18 mouse cellular contexts compared by ENCODE assay signal in the genomic region with DNA sequence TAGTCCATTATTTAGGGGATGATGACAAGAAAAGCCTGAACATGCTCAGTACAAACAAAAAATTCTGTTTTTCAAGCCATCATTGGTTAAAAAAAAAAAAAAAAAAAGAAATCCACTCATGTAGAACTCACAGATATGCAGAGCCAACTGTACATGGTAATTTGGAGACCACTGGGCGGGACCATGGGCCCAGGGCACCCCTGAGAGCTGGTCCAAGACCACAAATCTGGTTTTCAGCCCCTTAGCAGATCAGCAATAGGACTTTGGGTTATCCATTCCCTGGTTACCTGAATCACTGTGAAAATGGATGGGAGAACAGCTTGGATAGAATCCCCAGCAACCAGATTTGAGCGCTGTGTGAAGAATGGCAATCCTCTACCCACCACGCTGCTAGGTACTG. TPM values are rescaled to one million over a fixed set of nuclear protein-coding genes. Genes with fewer than 3 reads are reported as not detected.
DNase-seq lines count a peak whose midpoint lies in the region; ATAC-seq lines count a peak whose summit lies in the region.
"Had no signal": no experiment of that assay in that cellular context is flagged by ENCODE, and none has a peak within 500 bp of the region (broad histone marks: within the 10 kb centered on the region; RNA-seq: fewer than 3 reads in every experiment).

No protein-coding gene starts in this region.

- no peak overlapping the region for H3K9ac ChIP-seq in forebrain, embryonic 13.5 days
- no peak overlapping the region for H3K9ac ChIP-seq in intestine, embryonic 14.5 days (ENCODE audit: low read length)
- no peak overlapping the region for H3K9ac ChIP-seq in intestine, embryonic 15.5 days
- H3K9ac ChIP-seq in neural tube, embryonic 11.5 days (ENCODE audit: low read length) = no peak overlapping the region
- H3K9ac ChIP-seq in forebrain, embryonic 15.5 days (replicated peaks) = no peak overlapping the region
- H3K9ac ChIP-seq: embryonic facial prominence, embryonic 13.5 days; heart, embryonic 15.5 days had no signal

- H3K9me3 ChIP-seq in forebrain, embryonic 13.5 days (replicated peaks) = no peaks in the 10 kb centered on the region
- H3K9me3 ChIP-seq in forebrain, embryonic 10.5 days = no peaks in the 10 kb centered on the region
- no peaks in the 10 kb centered on the region for H3K9me3 ChIP-seq in intestine, embryonic 14.5 days (ENCODE audit: control insufficient read depth, low read length)
- no peaks in the 10 kb centered on the region for H3K9me3 ChIP-seq in intestine, embryonic 15.5 days
- H3K9me3 ChIP-seq in neural tube, embryonic 11.5 days (ENCODE audit: control insufficient read depth, low read length) = no peaks in the 10 kb centered on the region
- H3K9me3 ChIP-seq in forebrain, embryonic 15.5 days = no peaks in the 10 kb centered on the region
- H3K9me3 ChIP-seq: embryonic facial prominence, embryonic 13.5 days; heart, embryonic 15.5 days had no signal

- no peaks in the 10 kb centered on the region for H3K36me3 ChIP-seq in forebrain, embryonic 13.5 days (ENCODE audit: poor library complexity, severe bottlenecking)
- H3K36me3 ChIP-seq in forebrain, embryonic 10.5 days (replicated peaks) = no peaks in the 10 kb centered on the region
- no peaks in the 10 kb centered on the region for H3K36me3 ChIP-seq in intestine, embryonic 14.5 days (ENCODE audit: control insufficient read depth, insufficient read depth, low read length)
- no peaks in the 10 kb centered on the region for H3K36me3 ChIP-seq in intestine, embryonic 15.5 days
- H3K36me3 ChIP-seq in neural tube, embryonic 11.5 days (ENCODE audit: control insufficient read depth, insufficient read depth, low read length) = no peaks in the 10 kb centered on the region
- H3K36me3 ChIP-seq in forebrain, embryonic 15.5 days = no peaks in the 10 kb centered on the region
- H3K36me3 ChIP-seq: embryonic facial prominence, embryonic 13.5 days; heart, embryonic 15.5 days had no signal

- 78% methylated on average over 3 of the region's 3 CpGs for WGBS in forebrain, embryonic 13.5 days
- 90% methylated on average over 3 of the region's 3 CpGs for WGBS in forebrain, embryonic 10.5 days
- 89% methylated on average over 3 of the region's 3 CpGs for WGBS in intestine, embryonic 14.5 days
- WGBS in intestine, embryonic 15.5 days = 83% methylated on average over 3 of the region's 3 CpGs
- WGBS in neural tube, embryonic 11.5 days = 86% methylated on average over 3 of the region's 3 CpGs
- 69% methylated on average over 3 of the region's 3 CpGs for WGBS in forebrain, embryonic 15.5 days

- H3K4me3 ChIP-seq in forebrain, embryonic 13.5 days = no peak overlapping the region
- H3K4me3 ChIP-seq in forebrain, embryonic 10.5 days = no peak overlapping the region
- no peak overlapping the region for H3K4me3 ChIP-seq in intestine, embryonic 14.5 days (ENCODE audit: low read depth, low read length)
- H3K4me3 ChIP-seq in intestine, embryonic 15.5 days (replicated peaks) = no peak overlapping the region
- no peak overlapping the region for H3K4me3 ChIP-seq in neural tube, embryonic 11.5 days (ENCODE audit: low read depth, low read length)
- no peak overlapping the region for H3K4me3 ChIP-seq in forebrain, embryonic 15.5 days
- H3K4me3 ChIP-seq: embryonic facial prominence, embryonic 13.5 days; heart, adult 2 months; heart, embryonic 15.5 days had no signal

- no peaks in the 10 kb centered on the region for H3K27me3 ChIP-seq in forebrain, embryonic 13.5 days
- no peaks in the 10 kb centered on the region for H3K27me3 ChIP-seq in forebrain, embryonic 10.5 days (ENCODE audit: poor library complexity, severe bottlenecking)
- H3K27me3 ChIP-seq in intestine, embryonic 14.5 days (replicated peaks; ENCODE audit: control insufficient read depth, insufficient read depth, low read length) = no peaks in the 10 kb centered on the region
- no peaks in the 10 kb centered on the region for H3K27me3 ChIP-seq in intestine, embryonic 15.5 days (replicated peaks)
- H3K27me3 ChIP-seq in neural tube, embryonic 11.5 days (ENCODE audit: control insufficient read depth, insufficient read depth, low read length) = no peaks in the 10 kb centered on the region
- no peaks in the 10 kb centered on the region for H3K27me3 ChIP-seq in forebrain, embryonic 15.5 days
- H3K27me3 ChIP-seq: embryonic facial prominence, embryonic 13.5 days; heart, embryonic 15.5 days had no signal

- H3K27ac ChIP-seq in forebrain, embryonic 13.5 days = peak overlapping the region; percentile 51; the same call in 1 of the 2 replicates
- no peak overlapping the region for H3K27ac ChIP-seq in forebrain, embryonic 10.5 days
- no peak overlapping the region for H3K27ac ChIP-seq in intestine, embryonic 14.5 days (ENCODE audit: low read depth)
- no peak overlapping the region for H3K27ac ChIP-seq in intestine, embryonic 15.5 days
- H3K27ac ChIP-seq in neural tube, embryonic 11.5 days (ENCODE audit: low read depth, low read length) = no peak overlapping the region
- H3K27ac ChIP-seq in forebrain, embryonic 15.5 days (replicated peaks) = peak overlapping the region; percentile 64
- H3K27ac ChIP-seq: embryonic facial prominence, embryonic 13.5 days; heart, adult 2 months; heart, embryonic 15.5 days had no signal

- no peak overlapping the region for H3K4me2 ChIP-seq in forebrain, embryonic 13.5 days
- H3K4me2 ChIP-seq in intestine, embryonic 14.5 days (ENCODE audit: low read length) = no peak overlapping the region
- no peak overlapping the region for H3K4me2 ChIP-seq in intestine, embryonic 15.5 days (replicated peaks)
- no peak overlapping the region for H3K4me2 ChIP-seq in neural tube, embryonic 11.5 days (ENCODE audit: low read depth)
- no peak overlapping the region for H3K4me2 ChIP-seq in forebrain, embryonic 15.5 days (replicated peaks)
- H3K4me2 ChIP-seq: embryonic facial prominence, embryonic 13.5 days; heart, embryonic 11.5 days; heart, embryonic 15.5 days had no signal

- no peak for DNase-seq in forebrain, embryonic 10.5 days (ENCODE audit: extremely low spot score, low spot score)
- DNase-seq in intestine, embryonic 14.5 days (ENCODE audit: low spot score) = peak; percentile 41
- peak; percentile 6 for DNase-seq in neural tube, embryonic 11.5 days (ENCODE audit: low spot score)
- no peak for DNase-seq in neural tube, embryonic 10.5 days (ENCODE audit: extremely low spot score, low spot score)
- no peak for DNase-seq in cerebellum, adult 9-11 months
- DNase-seq: adrenal gland, postnatal 10 days; cerebellum, adult 11-12 months; cerebellum, adult 9-10 months; cerebellum, postnatal 36 days; gastrocnemius, postnatal 10 days; heart, adult 2 months had no signal

- ATAC-seq in forebrain, embryonic 13.5 days = no peak
- no peak for ATAC-seq in intestine, embryonic 14.5 days (replicated peaks; ENCODE audit: low FRiP score, low TSS enrichment, low read depth)
- ATAC-seq in intestine, embryonic 15.5 days = no peak
- no peak for ATAC-seq in neural tube, embryonic 11.5 days (ENCODE audit: insufficient read depth, low FRiP score, low TSS enrichment)
- no peak for ATAC-seq in forebrain, embryonic 15.5 days (replicated peaks)
- ATAC-seq: inflammation-experienced regulatory T-cells, adult 6 months had no signal

- H3K4me1 ChIP-seq in forebrain, embryonic 13.5 days = peaks cover 16% of the 10 kb centered on the region
- peaks cover 15% of the 10 kb centered on the region for H3K4me1 ChIP-seq in forebrain, embryonic 10.5 days
- H3K4me1 ChIP-seq in intestine, embryonic 14.5 days (replicated peaks; ENCODE audit: control insufficient read depth, insufficient read depth, low read length) = no peaks in the 10 kb centered on the region
- H3K4me1 ChIP-seq in intestine, embryonic 15.5 days (replicated peaks) = 0 out of 2 replicates have a peak, but pooled peaks cover 5% of the 10 kb centered on the region
- H3K4me1 ChIP-seq in neural tube, embryonic 11.5 days (ENCODE audit: control insufficient read depth, insufficient read depth, low read length) = no peaks in the 10 kb centered on the region
- H3K4me1 ChIP-seq in forebrain, embryonic 15.5 days = peaks cover 15% of the 10 kb centered on the region

RNA-seq across cellular contexts. Expression of a gene that starts 40.5 kb away (rescaled TPM):
- polyA plus RNA-seq in forebrain, embryonic 13.5 days (2015; fragmentation: Nextera tagmentation; extraction: Ambion mirVana) = 20.0 and 22.8 TPM in 2 replicates
- polyA plus RNA-seq in forebrain, embryonic 10.5 days (2016; fragmentation: Nextera tagmentation; extraction: Ambion mirVana) = 5.5 TPM in 2 replicates
- 5.6 and 6.7 TPM in 2 replicates for polyA plus RNA-seq in intestine, embryonic 14.5 days (2014; fragmentation: Nextera tagmentation; extraction: Ambion mirVana)
- polyA plus RNA-seq in intestine, embryonic 15.5 days (2015; fragmentation: Nextera tagmentation; extraction: Ambion mirVana) = 3.2 and 3.4 TPM in 2 replicates
- 11.2 and 11.7 TPM in 2 replicates for polyA plus RNA-seq in neural tube, embryonic 11.5 days (2014; fragmentation: Nextera tagmentation; extraction: Ambion mirVana)
- polyA plus RNA-seq in forebrain, embryonic 15.5 days (2015; fragmentation: Nextera tagmentation; extraction: Ambion mirVana) = 26.8 and 30.2 TPM in 2 replicates
- polyA plus RNA-seq: inflammation-experienced regulatory T-cells, adult 6 months had no signal

RNA-seq across cellular contexts. Expression of a gene that starts 57.0 kb away (rescaled TPM):
- polyA plus RNA-seq in forebrain, embryonic 13.5 days (2015; fragmentation: Nextera tagmentation; extraction: Ambion mirVana) = 108 and 113 TPM in 2 replicates
- polyA plus RNA-seq in forebrain, embryonic 10.5 days (2016; fragmentation: Nextera tagmentation; extraction: Ambion mirVana) = 189 and 193 TPM in 2 replicates
- 133 and 140 TPM in 2 replicates for polyA plus RNA-seq in intestine, embryonic 14.5 days (2014; fragmentation: Nextera tagmentation; extraction: Ambion mirVana)
- 100 and 101 TPM in 2 replicates for polyA plus RNA-seq in intestine, embryonic 15.5 days (2015; fragmentation: Nextera tagmentation; extraction: Ambion mirVana)
- 153 and 154 TPM in 2 replicates for polyA plus RNA-seq in neural tube, embryonic 11.5 days (2014; fragmentation: Nextera tagmentation; extraction: Ambion mirVana)
- 93.8 and 99.1 TPM in 2 replicates for polyA plus RNA-seq in forebrain, embryonic 15.5 days (2015; fragmentation: Nextera tagmentation; extraction: Ambion mirVana)

Comparison
In these comparisons a context has a peak if more than half of its experiments do, and no peak if none do; other contexts are left out.
1. H3K27ac ChIP-seq: peak in forebrain, embryonic 13.5 days (single experiment) and forebrain, embryonic 15.5 days (single experiment); none in forebrain, embryonic 10.5 days (single experiment), intestine, embryonic 14.5 days (single experiment), intestine, embryonic 15.5 days (single experiment) and neural tube, embryonic 11.5 days (single experiment).
2. DNase-seq: peak in intestine, embryonic 14.5 days (single experiment) and neural tube, embryonic 11.5 days (single experiment); none in forebrain, embryonic 10.5 days (single experiment), neural tube, embryonic 10.5 days (single experiment) and cerebellum, adult 9-11 months (single experiment).